Mouse (Mus musculus) mouse embryonic stem cell (cell line): ENCODE measurements around the gene Mei4.

Source experiments
- in situ Hi-C, 2 experiments: fragments of 300-500 bp; cut with MboI; formaldehyde crosslinking; loops; 1 replicate in 1 of 2; 3 replicates in 1 of 2; pipeline ENCODE4 v1.14.3; 2019 to 2020; ENCODE audit warnings: low sequenced_read_pairs in 2 of 2, low pct_unique_long_range_greater_than_20kb in 1 of 2, mixed read lengths in 1 of 2; ENCODE audit not compliant: unreplicated experiment in 1 of 2

Mei4 gene

DNA sequence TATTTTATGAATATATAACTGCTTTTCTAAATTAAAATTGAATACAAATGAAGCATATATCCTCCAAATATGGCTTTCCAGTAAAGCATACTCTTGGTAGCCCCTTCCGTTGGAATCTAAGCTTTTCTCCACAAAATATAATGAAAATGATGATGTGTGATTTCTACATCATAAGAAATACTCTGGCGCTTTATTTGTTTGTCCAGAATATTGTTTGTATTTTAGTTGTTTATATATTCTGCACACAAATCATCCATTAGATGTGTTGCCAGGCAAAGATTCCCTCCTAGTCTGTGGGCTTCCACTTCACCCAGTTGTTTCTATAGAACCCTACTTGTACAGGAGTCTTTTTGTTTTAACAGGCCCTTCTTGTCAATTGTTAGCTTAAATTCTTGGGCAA lies 211.8 kb downstream of the Mei4 start:
- in situ Hi-C loops = no loop called here

- in situ Hi-C loops = no loop called here
Observed at GRCm38 (mm10) chr9:82096409-82096808, 232.9 kb downstream of the Mei4 start.

DNA sequence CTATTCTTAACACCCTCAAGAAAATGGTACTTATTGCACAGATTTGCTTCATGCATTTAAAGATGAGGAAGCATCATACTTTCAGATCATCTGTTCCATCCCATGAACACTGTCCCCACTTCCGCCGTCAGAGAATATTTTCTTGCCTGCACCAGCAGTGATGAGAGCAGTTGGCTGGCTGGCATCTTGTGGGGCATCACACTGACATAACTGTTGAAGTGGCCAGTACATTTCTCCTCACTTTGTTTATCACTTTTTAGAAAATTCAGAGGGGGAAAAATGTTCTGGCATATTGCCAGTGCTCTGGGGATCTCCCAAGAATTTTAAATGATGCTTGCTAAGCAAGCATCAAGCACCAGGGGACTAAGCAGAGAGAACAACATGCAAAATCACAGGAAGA lies 251.4 kb downstream of the Mei4 start:
- in situ Hi-C loops = no loop called here

- in situ Hi-C loops = no loop called here
Observed at GRCm38 (mm10) chr9:82136119-82136518, 272.6 kb downstream of the Mei4 start.

- in situ Hi-C loops = no loop called here
Observed at GRCm38 (mm10) chr9:82160143-82160542, 296.7 kb downstream of the Mei4 start.

- in situ Hi-C loops = no loop called here
Observed at GRCm38 (mm10) chr9:82162415-82162814, 298.9 kb downstream of the Mei4 start.

DNA sequence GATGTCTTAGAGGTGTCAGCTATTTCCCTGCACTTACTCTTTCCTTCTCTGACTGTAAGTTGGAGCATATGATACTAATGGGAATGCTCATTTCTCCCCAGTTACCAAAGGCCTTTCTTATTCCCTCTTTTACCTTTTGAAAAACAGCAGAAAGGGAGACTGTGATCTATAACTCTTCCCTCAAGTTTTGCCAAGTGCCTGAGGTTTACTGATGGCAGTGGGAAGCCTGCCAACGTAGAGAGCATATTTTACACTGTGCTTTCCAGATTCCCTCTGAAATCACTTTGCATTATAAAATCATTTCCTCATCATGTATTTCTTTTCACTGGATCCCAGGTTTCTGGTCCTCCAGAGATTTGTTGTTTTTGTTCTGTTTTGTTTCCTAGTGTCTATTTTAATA lies 354.5 kb downstream of the Mei4 start:
- in situ Hi-C loops = no loop called here

GRCm38 (mm10) chr9:82247695-82248445 lies 384.4 kb downstream of the Mei4 start:
- in situ Hi-C loops = no loop called here
